Mouse (Mus musculus): ENCODE measurements around the gene Ccr4. TPM values are rescaled to one million over a fixed set of nuclear protein-coding genes. Genes with fewer than 3 reads are reported as not detected.

The Ccr4 gene
- total RNA-seq (2021), result not detected

DNA sequence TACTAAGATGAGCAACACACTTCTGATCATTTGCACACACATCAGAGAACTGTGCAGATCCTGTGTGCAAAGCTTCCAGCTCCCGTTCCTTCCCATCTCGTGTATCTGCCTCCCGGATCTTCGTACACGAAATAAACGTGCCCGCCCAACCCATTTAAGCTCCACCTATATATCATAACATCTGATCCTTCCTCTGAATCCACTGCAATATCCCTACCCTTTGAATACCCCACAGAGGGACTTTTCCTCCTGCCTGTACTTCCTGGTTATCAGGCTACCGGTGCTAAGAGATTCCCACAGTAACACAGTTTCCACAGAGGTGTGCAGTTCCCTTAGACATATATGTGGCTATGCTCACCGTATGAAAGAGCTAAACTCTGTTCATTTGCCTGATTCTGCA, at the start of gene Ccr4:
Gene Ccr4 (minus strand): TSS at position 101 of the 400 bp plus-strand sequence.
- DNase-seq, result no peak

DNA sequence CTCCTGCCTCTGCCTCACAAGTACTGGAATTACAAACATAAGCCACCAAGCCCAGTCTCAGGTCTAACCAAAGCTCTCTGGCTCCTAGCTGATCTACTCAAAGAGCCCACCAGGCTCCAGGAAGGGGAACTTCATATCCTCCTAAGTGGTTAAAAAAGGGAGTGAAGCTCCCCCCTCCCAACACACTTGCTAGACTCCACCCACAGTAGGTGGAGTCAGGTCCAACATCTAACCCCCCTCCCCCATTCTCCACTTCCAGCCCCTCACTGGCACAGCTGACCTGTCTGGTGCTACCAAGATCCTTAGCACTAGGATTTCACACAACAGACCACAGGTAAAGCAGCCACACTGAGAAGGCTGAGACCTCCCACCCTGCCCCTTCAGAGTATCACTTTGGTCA, 49.1 kb upstream of the Ccr4 start:
- DNase-seq, result no peak

DNA sequence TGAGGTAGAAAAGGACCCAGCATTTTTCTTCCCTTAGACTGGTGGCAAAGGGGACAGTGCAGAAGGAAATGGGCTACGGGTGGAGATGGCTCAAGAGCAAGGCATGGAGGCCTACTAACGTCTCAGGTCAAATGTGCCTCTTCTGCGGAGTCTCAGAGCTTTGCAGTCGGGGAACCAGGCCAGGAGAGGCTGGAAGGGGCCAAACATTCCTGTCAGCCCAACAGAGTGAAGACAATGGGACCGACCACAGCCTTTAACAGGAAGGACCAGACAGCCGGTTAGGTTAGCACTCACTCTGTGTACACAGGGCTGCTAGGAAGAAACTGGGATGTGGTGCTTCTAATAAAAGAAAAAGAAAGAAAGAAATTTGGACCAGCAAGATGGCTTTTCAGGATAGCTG, 45.3 kb upstream of the Ccr4 start:
- no peak for DNase-seq

DNA sequence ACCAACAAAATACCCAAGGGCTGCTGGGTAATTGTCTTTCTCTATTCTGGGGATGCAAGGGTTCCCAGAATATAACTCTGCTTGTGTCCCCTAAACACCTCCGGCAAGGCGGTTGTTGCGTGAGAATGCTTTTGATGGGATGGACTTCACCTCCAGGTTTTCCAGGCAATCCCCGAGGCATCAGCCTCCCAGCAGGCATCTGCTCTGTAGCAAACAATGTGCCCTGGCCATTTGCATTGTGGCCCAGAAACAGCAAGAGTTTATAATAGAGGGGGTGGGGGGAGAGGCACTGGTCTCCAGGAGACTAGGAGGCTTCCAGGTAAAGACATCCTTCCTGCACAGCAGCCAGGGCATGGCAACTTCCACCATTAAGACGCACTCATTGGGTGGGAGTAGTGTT, 44.4 kb upstream of the Ccr4 start:
- no peak for DNase-seq

DNA sequence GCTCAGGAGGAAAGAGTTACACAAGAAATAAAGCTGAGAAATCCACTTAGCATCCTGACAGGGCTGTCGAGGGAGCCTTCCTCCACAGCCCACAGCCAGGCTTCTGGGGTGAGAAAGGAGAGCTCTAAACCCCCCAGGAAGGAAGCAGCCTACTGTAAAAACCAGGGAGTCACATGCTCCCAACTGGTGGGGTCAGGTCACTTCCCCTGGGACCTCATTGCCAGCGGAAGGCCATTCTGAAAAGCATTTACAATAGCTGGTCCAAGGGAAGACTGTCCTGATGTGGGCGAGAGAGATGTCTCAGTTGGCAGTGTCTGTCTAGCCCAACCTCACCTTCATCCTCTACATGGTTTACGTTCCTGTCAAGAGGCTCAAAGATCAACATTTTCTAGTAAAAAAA, 43.8 kb upstream of the Ccr4 start:
- no peak for DNase-seq

DNA sequence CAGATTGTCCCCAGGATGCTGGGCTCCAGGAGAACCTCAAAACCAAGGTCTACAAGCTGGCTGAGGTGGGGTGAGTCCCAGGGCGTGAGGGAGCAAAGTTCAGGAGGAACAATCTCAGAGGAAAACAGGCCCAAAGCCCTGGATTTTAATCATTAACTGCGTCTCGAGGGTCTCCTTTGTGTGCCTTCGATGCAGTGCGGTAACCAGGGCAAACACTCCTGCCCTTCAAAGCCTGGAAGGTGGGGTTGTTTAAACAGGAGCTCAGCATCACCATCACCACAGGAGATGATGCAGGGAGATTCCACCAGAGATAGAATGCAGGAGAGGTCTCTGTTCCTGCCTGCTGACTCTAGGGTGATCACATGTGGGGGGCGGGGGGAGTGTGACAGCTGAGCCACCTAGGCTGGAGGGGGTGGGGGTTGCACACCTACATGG, 42.9 kb upstream of the Ccr4 start:
- no peak for DNase-seq

DNA sequence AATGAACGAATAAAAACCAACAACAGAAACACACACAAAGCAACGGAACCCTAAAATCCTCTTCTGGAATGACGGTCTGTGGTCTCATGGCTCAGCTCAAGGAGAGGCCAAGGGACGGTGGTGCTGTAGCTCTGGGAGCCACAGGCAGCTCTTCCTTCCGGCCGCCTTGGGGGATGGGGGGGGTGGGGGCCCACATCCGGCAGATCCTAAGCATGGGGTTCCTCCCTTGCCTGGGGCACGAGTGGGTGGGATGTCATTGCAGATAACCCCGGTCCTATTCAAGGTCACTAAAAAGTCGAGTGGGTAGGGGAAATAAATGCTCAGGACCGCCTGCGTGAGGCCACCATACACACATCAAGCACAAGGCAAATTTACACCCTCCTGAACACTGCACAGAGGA, 42.0 kb upstream of the Ccr4 start:
- DNase-seq, result no peak

DNA sequence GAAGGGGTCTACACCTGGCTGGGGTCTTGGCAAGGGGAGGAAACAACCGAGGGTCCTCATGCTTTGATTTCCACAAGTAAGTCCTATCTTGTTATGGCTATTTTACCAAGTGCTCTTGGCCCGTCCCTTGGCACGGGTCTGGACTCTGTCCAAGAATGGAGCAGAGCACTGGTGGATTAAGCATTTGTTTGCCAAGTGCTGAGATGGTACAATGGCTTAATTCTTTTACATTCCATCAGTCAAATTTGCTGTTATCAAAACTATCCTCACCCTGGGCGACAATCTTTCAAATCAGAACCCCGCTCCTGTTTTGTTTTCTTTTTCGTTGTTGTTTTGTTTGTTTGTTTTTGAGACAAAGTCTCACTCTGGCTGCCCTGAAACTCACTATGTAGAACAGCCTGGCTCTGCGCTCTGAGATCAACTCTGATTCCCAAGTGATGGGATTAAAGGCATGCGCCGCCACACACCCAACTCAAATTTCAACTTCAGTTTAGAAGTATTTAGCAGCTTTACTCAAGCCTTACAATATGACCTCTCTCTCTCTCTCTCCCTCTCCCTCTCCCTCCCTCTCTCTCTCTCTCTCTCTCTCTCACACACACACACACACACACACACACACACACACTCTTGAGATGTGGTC, 40.2 kb upstream of the Ccr4 start:
- DNase-seq, result no peak

DNA sequence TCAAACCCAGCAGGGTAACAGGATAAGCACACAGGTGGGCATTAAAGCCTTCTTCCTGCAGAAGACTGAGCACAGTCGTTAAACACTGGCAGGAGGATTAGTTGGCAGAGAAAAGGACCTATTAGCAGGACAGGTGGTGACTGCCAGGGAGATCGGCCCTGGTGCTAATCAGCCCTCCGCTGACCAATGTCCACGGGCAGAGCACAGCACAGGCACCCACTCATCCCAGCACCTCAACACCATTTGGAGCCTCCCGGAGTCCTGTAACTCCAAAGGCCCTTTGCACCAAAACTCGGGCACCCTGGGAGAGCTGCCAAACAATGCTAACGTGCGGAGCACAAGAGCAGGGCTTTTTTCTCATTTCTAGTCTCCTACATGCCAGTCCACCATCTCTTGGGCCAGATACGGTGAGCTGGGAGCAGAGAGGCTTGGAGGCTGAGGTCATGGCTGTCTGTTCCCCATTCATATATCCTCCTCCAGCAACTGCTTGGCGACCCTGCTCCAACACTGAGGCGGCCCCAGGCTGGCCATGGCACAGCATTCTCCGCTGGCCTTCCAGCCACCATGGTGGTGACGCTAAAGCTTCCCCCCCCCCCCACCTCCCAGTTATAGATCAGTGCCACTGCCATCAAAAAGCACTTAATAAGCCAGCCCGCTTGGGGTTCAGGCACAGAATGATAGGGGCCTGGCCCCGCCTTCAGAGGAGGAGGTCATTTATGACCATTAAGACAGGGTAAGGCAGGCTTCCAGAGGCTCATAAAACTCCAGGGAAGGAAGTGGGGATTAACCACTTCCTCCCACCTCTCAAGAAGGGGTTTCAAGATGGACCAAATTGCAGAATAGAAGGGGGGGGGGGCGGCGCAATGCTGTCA, 39.4 kb upstream of the Ccr4 start:
- no peak for DNase-seq

DNA sequence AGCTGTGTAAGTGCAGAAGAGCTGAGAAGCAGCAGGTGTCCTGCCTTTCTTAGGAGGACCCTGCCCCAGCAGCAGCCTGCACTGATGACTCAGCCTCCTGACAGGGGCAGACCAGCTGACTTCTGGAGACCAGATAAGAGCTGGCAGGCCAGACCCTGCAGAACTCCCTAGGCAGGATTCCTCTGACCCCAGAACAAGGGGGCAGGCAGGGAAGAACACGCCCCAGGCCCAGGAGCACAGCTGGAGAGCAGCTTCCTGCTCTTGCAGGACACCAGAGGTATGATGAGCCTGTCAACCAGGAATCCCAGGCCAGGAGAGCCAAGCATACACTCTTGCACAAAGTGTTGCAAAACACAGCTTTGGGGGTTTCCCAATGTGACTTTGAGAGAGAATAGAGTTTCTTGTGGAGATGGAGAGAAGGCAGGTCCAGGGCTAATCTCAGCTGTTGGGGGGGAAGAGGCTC, 36.6 kb upstream of the Ccr4 start:
- no peak for DNase-seq

DNA sequence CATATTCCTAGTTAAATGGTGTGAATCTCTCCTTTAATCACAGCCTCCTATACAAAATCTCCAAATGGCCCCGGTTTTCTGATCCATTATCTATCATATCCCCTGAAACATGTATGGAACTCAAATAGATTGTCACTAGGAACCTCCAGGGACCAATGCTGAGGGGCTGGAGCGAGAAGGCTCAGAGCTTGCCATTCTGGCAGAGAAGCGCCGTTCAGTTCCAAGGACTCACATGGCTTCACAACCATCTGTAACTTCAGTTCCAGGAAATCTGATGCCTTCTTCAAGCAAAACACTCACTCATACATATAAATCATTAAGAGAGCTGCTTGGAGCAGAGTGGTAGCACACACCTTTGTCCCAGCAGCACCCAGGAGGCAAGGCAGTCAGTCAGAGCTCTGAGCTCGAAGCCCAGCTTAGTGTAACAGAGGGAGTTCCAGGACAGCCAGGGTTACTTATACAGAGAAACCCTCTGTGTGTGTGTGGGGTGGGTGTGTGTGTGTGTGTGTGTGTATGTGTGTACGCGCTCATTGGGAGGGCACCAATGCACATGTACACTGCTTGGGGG, 34.4 kb upstream of the Ccr4 start:
- DNase-seq, result no peak

DNA sequence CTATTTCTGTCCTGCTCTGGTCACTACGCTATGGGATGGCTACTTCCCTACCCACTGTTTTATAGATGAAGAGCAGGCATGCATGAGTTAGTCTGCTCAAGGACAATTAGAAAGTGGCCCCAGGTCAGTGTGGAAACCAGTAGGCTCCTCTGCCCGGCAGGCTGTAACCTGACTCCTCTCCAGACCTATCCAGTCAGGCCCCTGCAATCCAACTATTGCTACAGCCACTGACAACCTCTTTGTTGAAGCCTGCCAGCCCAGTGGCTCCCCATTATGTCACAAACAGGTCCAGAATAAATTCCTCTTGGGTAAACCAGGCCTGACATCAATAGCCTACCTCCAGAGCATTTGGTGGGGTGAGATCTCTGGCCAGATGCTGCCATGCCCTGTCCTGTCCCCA, 31.9 kb upstream of the Ccr4 start:
- no peak for DNase-seq

DNA sequence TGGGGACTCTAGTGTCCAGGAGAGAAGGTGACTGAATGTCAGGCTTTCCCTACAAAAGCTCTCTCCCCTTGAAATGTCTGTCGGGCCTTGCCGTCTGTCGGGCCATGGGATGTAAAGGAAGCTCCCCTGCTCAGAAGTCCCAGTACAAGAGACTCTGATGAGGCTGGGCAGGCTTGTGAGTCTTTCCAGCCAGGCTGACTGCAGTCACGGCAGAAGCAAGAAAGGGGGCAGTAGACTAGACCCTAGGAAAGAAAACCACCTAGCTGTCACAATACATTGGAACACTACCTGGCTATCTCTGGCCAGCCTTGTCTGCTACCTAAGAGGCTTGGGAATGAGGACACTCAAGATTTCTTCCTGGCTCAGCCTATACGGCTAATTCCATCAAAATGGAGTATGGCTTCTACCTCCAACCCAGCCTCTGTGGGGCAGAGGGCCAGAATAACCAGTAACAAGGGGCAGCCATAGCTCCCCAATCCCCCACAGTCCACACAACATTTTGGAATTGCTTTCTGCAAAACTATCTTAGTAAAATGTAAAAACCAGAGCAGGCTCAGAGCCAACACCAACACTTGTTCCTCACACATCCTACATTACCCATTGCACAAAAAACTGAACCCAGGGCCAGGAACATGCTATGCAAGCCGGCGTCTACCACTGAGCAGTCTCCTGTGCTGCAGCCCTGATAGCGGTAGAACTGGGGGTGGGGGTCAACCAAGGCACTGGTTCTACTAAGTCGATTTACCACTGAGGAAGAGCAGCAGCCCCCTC, 30.2 kb upstream of the Ccr4 start:
- DNase-seq, result no peak

DNA sequence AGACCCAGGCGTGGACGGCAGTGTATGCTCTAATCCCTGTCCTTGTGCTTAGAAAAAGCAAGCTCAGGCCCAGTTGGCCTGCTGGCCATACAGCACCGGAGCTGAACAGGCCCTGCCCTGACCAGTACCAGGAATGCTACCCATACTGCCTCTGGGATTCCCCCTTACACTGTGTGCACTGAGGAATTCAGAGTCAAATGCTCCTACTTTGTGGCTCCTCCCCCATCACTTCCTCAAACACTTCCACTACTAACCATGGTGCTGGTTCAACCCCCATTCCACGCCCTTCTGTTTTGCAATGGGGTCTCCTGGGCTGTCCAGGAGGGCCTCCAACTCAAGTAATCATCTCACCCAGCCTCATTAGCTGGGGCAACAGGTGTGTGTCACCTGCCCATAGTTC, 29.1 kb upstream of the Ccr4 start:
- no peak for DNase-seq

DNA sequence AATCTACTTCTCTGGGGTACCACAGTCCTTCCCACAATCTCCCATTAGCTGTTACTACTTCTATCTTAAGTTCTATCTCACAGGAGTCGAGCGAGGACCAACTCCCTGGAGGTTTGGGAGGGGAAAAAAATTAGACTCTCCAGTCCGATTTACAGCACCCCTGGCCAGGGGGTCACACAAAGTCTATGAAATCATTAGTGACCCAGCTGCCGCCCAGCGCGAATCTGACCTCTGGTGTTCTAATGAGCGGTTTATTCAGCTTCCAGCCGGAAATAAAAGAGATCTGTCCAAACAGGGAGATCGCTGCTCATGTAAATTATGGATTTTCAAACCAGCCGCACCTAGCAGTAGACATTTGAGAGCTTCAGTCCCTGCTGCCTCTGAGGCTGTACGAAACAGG, 26.6 kb upstream of the Ccr4 start:
- DNase-seq, result no peak

DNA sequence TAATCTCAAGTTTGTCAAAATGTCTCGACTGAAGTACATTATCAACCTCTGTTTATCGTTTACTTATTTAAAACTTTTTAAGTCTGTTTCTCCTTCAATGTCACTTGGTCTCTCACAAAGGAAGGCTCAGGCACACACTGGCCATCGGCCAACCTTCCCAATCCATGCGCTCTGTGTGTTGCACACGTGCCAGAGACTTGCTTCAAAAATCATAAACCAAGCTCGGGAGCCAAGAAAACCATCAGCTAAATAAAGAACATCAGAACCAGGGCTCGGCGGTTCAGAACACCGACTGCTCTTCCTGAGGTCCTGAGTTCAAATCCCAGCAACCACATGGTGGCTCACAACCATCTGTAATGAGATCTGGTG, 23.9 kb upstream of the Ccr4 start:
- no peak for DNase-seq

DNA sequence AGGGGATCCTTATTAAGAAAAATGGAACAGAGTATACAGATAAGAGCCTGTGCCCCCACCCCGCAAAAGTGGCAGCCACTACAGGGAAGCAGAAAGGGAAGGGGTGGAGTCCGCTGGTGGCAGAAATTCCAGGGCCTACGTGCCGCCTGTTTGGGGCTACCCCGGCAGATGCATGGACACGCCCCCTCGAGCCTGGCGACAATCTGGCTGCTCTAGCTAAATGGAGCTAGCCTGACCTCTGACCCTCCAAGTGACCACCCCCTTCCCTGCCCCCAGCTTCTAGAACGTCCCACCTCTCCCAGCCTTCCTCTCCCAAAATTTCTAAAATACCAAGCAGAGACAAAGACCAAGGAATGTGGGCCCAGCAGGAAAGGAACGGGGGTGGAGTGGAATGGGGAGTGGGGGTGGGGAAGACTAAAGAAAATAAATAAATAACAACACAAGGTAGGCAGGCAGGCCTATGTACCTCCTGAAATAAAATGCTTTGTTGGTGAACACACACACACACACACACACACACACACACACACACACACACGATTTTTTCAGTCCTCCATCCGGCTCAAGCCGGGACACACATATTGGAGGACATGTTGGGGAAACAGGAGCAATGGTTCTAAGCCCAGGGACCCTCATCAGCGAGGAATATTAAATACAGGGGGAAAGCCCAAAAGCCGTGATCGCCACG, 23.4 kb upstream of the Ccr4 start:
- no peak for DNase-seq

DNA sequence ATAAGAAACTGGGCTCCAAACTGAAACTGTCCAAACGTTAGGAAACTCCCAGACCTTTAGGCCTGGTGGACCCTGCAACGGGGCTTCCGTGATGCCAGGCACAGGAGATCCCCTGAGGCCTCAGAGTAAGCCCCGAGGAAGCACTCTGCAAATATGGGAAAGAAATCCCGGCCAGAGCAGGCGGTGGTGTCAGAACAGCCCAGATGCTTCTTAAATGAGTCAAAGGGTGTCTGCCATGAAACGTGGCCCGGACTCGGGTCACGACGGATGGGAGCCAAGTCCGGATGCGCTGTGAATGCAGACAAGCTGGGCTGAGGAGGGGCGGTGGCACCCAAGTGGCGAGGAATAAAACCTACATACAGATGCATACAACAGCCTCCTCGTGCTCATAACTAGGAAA, 22.4 kb upstream of the Ccr4 start:
- no peak for DNase-seq

DNA sequence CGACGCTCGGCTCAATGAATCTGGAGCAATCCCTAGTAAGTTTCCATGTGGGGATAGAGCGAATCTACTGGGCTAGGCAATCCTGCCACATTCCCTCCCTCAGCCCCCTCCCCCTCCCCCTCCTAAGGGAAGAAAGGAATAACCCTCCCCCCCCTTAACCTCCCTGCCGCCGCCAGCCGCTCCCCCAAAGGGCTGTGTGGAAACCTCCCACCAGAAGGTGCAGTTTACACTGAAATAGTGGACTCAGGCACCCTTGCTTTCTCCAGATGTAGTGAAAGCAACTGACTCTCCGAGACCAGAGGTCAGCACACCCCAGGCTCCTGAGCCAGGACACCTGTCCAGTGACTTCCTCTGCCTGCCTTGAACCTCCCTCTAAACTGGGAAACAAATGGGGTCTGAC, 21.9 kb upstream of the Ccr4 start:
- no peak for DNase-seq

DNA sequence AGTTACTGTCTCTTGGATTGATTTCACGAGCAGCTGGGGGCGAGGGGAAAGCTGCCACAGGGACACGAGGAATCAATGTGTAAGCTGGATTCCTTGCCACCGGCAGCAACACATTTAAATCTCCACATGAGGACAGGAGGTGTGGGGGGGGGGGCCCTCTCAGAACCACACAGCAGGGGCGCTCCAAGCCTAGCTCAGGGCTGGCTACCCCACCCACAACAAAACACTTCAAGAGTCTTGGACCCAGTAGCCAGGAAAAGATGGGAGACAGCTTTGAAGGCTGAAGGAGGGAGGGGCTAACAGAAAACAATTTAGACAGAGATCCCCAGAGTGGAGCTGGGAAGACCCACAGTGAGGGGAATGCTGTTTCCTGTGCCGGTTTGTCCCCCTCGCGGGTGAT, 21.2 kb upstream of the Ccr4 start:
- no peak for DNase-seq

DNA sequence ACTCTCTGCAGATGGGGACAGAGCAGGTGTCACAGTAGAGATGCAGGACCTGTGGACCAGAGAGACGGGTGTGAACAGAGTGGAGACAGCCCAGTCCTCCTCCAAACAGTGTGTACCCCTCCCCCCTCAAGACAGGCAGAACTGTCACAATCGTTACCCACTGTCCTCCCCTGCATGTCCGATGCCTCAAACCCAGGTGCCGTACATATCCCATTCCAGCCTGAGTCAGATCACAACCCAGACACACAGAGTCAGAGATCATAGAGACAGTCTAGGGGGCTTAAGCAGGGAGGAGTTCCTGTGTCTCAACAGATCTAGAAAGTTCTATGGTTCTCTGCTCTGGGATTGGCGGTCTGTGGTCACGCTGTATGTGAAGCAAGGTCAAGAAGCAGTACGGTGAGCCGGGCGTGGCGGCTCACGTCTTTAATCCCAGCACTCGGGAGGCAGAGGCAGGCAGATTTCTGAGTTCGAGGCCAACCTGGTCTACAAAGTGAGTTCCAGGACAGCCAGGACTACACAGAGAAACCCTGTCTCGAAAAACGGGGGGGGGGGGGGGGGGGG, 20.4 kb upstream of the Ccr4 start:
- DNase-seq, result no peak

DNA sequence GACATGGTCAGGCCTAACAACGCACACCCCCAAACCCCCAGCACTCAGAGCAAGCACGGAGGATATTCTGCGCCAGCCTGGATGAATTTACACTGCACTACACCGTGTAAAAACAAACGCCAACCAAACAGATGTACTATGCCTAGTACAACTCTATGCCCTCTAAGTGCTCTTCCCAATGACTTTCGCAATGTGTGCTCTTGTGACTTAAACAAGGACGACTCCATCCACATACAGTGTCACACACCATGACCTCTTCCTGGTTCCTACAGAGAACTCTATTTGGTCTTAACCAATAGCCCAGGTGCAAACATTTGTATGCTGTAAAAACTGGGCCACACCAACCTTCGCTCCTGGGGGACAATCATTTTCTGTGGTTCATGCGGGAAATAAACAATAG, 17.8 kb upstream of the Ccr4 start:
- DNase-seq, result no peak

Measured in layer of hippocampus, postnatal 36 days (tissue).